Mouse (Mus musculus): ENCODE measurements around the gene D17H6S53E. TPM values are rescaled to one million over a fixed set of nuclear protein-coding genes. Genes with fewer than 3 reads are reported as not detected.
A peak's percentile ranks its signal among the peaks of the same experiment; 100 is the strongest.
"Not testable (repeated sequence)": the region's sequence is repeated elsewhere in the genome, so short reads cannot be mapped to it uniquely, and the experiment has no call there.

D17H6S53E gene
- polyA plus RNA-seq, 1 experiment from 2014 or later: 2.7 TPM

DNA sequence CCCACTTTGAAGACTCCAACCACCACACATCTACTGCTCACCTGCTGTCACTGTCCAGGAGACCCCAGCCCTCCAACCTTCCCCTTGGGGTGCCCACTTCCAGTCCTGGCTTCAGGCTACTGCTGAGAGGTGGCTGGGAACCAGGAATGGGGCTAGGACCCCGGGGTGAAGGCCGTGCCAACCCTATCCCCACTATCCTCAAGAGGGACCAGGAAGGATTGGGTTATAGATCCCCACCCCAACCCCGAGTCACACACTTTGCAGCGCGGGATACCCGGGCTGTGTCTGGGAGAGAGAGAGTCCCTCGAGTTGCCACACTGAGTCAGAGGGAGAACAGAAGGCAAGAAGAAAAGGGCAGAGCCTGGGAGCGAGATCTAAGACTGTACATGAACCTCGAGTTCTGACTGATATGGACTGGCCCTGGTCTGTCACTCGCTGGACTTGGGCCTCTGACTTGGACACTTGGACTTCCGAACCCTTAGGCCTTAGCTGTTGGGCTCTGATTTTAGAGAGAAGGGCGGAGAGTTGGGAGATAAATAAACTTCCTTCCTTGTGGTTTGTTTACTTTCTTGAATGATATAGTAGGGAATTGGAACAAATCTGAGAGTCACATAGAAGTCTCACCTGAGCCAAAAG is 1.8 kb upstream of the D17H6S53E start:
- not testable (repeated sequence) for ATAC-seq (ENCODE audit: low read depth); H3K4me2 ChIP-seq (ENCODE audit: low read depth, low read length); H3K9me3 ChIP-seq (replicated peaks; ENCODE audit: control insufficient read depth, low read length); H3K4me3 ChIP-seq (ENCODE audit: low read depth, low read length); H3K9ac ChIP-seq (ENCODE audit: low read depth, low read length); H3K27me3 ChIP-seq (ENCODE audit: control insufficient read depth, insufficient read depth, low read depth, low read length); H3K36me3 ChIP-seq (ENCODE audit: control insufficient read depth, insufficient read depth)
- H3K4me1 ChIP-seq (ENCODE audit: control insufficient read depth, low read depth, low read length): peaks cover 37% of the 10 kb centered on the region
- 0 out of 2 replicates have a peak overlapping the region, but pooled peaks have one; percentile 2 for H3K27ac ChIP-seq (ENCODE audit: low read length)
- 75% methylated on average over 12 of the region's 12 CpGs for WGBS (ENCODE audit: insufficient replicate concordance)

DNA sequence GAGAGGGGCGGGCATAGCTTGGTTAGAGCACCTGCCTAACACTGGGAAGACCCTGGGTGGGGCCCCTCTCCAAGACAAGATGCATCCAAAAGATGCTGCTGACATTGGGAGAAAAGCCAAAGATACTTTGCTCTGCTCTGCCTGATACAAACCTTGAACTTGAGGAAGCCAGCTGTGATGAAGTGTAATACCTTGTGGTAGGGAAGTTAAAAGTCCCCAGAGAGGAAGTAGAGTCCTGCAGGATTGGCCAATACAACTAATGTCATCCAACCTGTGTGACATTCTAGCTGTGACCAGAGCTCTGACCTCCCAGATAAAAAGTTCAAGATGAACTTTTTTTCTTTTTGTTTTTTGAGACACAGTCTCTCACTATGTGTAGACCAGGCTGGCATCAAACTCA is 1.1 kb upstream of the D17H6S53E start:
- Histone ChIP-seq H3K36me3 (ENCODE audit: control insufficient read depth, insufficient read depth) (peaks cover 6% of the 10 kb centered on the region; the same call in 1 of the 2 replicates), H3K9me3 (replicated peaks; ENCODE audit: control insufficient read depth, low read length) (no peaks in the 10 kb centered on the region), H3K27ac (ENCODE audit: low read length) (peak overlapping the region; percentile 92), H3K4me3 (ENCODE audit: low read depth, low read length) (no peak overlapping the region), H3K4me1 (ENCODE audit: control insufficient read depth, low read depth, low read length) (peaks cover 33% of the 10 kb centered on the region), H3K4me2 (ENCODE audit: low read depth, low read length) (peak overlapping the region; percentile 89; the same call in 1 of the 2 replicates), H3K9ac (ENCODE audit: low read depth, low read length) (no peak overlapping the region), H3K27me3 (ENCODE audit: control insufficient read depth, insufficient read depth, low read depth, low read length) (no peaks in the 10 kb centered on the region)
- WGBS (ENCODE audit: insufficient replicate concordance): 62% methylated on average over 1 of the region's 1 CpGs
- no peak for ATAC-seq (ENCODE audit: low read depth)

DNA sequence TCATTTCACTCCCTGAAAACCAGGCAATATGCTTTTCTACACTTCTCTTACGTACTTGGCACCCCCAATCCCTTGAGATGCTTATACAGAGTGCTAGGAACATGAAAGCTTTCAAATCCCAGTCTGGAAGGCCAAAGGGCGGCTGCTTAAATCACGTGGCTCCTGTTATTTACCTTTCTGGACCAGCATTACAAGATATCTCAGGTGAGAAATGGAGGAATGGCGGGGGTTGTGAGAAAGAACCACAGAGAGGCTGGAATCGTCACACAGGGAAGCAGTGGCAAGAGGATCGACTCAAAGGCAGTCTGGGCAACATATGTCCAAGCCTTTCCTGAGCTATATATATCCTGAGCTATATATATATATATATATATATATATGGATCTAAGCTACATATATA is 595 bp upstream of the D17H6S53E start:
- Histone ChIP-seq H3K4me3 (ENCODE audit: low read depth, low read length) (peak overlapping the region; percentile 78), H3K27ac (ENCODE audit: low read length) (peak overlapping the region; percentile 92), H3K36me3 (ENCODE audit: control insufficient read depth, insufficient read depth) (peaks cover 6% of the 10 kb centered on the region; the same call in 1 of the 2 replicates), H3K27me3 (ENCODE audit: control insufficient read depth, insufficient read depth, low read depth, low read length) (no peaks in the 10 kb centered on the region), H3K9ac (ENCODE audit: low read depth, low read length) (peak overlapping the region; percentile 81), H3K4me2 (ENCODE audit: low read depth, low read length) (peak overlapping the region; percentile 89), H3K4me1 (ENCODE audit: control insufficient read depth, low read depth, low read length) (peaks cover 31% of the 10 kb centered on the region), H3K9me3 (replicated peaks; ENCODE audit: control insufficient read depth, low read length) (no peaks in the 10 kb centered on the region)
- WGBS (ENCODE audit: insufficient replicate concordance): 38% methylated on average over 6 of the region's 6 CpGs
- no peak for ATAC-seq (ENCODE audit: low read depth)

DNA sequence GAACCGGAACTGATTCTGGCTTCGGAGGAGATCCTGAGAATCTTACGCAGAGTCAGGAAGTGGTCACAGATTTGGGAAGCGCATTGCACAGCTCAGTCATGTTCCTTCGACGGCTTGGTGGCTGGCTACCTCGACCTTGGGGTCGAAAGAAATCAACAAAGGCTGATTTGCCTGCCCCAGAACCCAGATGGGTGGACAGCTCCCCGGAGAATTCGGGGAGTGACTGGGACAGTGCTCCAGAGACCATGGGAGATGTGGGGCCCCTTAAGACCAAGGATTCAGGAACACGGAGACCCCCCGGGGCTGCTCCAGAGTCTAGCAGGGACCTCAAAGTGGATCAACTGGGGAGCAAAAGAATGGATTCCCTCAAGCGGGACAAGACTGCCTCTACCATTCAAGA is 844 bp downstream of the D17H6S53E start:
- peak overlapping the region; percentile 92 for H3K27ac ChIP-seq (ENCODE audit: low read length)
- H3K9ac ChIP-seq (ENCODE audit: low read depth, low read length): peak overlapping the region; percentile 81
- WGBS (ENCODE audit: insufficient replicate concordance): 50% methylated on average over 13 of the region's 13 CpGs
- peaks cover 6% of the 10 kb centered on the region; the same call in 1 of the 2 replicates for H3K36me3 ChIP-seq (ENCODE audit: control insufficient read depth, insufficient read depth)
- H3K4me2 ChIP-seq (ENCODE audit: low read depth, low read length): peak overlapping the region; percentile 89
- H3K27me3 ChIP-seq (ENCODE audit: control insufficient read depth, insufficient read depth, low read depth, low read length): no peaks in the 10 kb centered on the region
- H3K4me1 ChIP-seq (ENCODE audit: control insufficient read depth, low read depth, low read length): peaks cover 28% of the 10 kb centered on the region
- no peak for ATAC-seq (ENCODE audit: low read depth)
- no peaks in the 10 kb centered on the region for H3K9me3 ChIP-seq (replicated peaks; ENCODE audit: control insufficient read depth, low read length)
- peak overlapping the region; percentile 78 for H3K4me3 ChIP-seq (ENCODE audit: low read depth, low read length)

DNA sequence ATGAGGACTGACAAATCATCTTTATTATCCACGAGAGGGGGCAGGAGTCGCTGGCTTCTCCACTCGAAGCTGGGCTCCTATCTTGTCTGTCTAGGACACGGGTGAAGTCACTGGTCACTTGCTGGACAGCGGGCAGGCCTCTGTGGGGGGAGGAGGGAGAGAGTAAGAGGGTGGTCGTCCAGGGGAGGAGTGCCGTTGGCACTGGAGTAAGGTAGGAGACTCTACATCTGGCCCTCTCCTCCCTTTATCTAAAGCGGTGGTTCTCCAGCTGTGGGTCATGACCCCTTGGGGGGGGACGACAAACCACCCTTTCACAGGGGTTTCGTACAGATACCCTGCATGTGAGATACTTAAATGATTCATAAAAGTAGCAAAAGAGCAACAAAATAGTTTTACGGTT is 2.8 kb downstream of the D17H6S53E start:
- Histone ChIP-seq H3K4me3 (ENCODE audit: low read depth, low read length) (no peak overlapping the region), H3K9me3 (replicated peaks; ENCODE audit: control insufficient read depth, low read length) (no peaks in the 10 kb centered on the region), H3K4me1 (ENCODE audit: control insufficient read depth, low read depth, low read length) (peaks cover 24% of the 10 kb centered on the region), H3K27me3 (ENCODE audit: control insufficient read depth, insufficient read depth, low read depth, low read length) (no peaks in the 10 kb centered on the region), H3K9ac (ENCODE audit: low read depth, low read length) (no peak overlapping the region), H3K36me3 (ENCODE audit: control insufficient read depth, insufficient read depth) (0 out of 2 replicates have a peak, but pooled peaks cover under 1% of the 10 kb centered on the region), H3K27ac (ENCODE audit: low read length) (no peak overlapping the region), H3K4me2 (ENCODE audit: low read depth, low read length) (no peak overlapping the region)
- WGBS (ENCODE audit: insufficient replicate concordance): 71% methylated on average over 11 of the region's 11 CpGs
- no peak for ATAC-seq (ENCODE audit: low read depth)

- H3K4me2 ChIP-seq (ENCODE audit: low read depth, low read length): peak overlapping the region; percentile 30
Measured at GRCm38 (mm10) chr17:35131038-35131437, 4.9 kb downstream of the D17H6S53E start.

DNA sequence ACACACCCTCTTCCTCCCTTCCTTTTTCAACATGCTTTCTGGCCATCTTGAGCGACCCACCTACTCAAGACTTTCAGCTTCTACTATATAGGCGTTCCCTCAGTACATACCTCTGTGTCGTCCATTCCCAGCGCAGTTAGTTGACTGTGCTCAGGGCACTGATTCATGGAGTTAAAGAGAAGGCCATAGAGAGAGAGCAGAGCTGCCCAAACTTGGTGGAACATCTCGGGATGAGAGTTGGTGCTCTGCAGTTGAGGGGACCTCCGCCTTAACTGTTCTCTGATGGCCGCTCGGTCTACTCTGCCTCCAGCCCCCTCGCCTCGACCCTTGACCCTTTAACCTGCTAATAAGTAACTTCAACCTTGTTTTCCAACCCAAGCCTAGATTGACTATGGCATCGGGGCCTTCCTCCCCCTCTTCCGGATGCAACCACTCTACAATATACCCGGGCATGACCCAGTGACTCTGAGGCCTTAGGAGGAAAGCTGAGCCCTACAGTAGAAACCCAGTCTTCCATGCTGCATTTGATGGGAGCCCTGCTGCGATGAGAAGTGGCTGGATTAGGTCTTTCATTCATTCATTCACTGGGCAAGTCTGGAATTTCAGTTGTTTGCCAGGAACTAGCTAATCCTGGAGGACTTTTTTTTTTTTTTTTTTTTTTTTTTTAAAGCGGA is 5.5 kb downstream of the D17H6S53E start, which contains the start of gene Apom:
Gene Apom, minus strand, starts transcription at position 551 of the 674 bp plus-strand sequence.
- Histone ChIP-seq H3K27ac (ENCODE audit: low read length) (peak within 1 kb of the TSS; percentile 51), H3K4me1 (ENCODE audit: control insufficient read depth, low read depth, low read length) (peaks cover 26% of the 10 kb centered on the region), H3K4me3 (ENCODE audit: low read depth, low read length) (peak within 1 kb of the TSS; percentile 52), H3K9ac (ENCODE audit: low read depth, low read length) (peak within 1 kb of the TSS; percentile 37), H3K4me2 (ENCODE audit: low read depth, low read length) (peak within 1 kb of the TSS; percentile 30), H3K9me3 (replicated peaks; ENCODE audit: control insufficient read depth, low read length) (no peaks in the 10 kb centered on the region), H3K36me3 (ENCODE audit: control insufficient read depth, insufficient read depth) (no peaks in the 10 kb centered on the region), H3K27me3 (ENCODE audit: control insufficient read depth, insufficient read depth, low read depth, low read length) (no peaks in the 10 kb centered on the region)
- WGBS (ENCODE audit: insufficient replicate concordance): 62% methylated on average over 15 of the region's 15 CpGs
- ATAC-seq (ENCODE audit: low read depth): peak; percentile 25

More at GRCm38 (mm10) chr17:35131038-35131437, 4.9 kb downstream of the D17H6S53E start:
- Histone ChIP-seq H3K27ac (ENCODE audit: low read length) (peak overlapping the region; percentile 51), H3K36me3 (ENCODE audit: control insufficient read depth, insufficient read depth) (no peaks in the 10 kb centered on the region), H3K9ac (ENCODE audit: low read depth, low read length) (peak overlapping the region; percentile 37), H3K4me1 (ENCODE audit: control insufficient read depth, low read depth, low read length) (peaks cover 24% of the 10 kb centered on the region), H3K27me3 (ENCODE audit: control insufficient read depth, insufficient read depth, low read depth, low read length) (no peaks in the 10 kb centered on the region), H3K4me3 (ENCODE audit: low read depth, low read length) (peak overlapping the region; percentile 52), H3K9me3 (replicated peaks; ENCODE audit: control insufficient read depth, low read length) (no peaks in the 10 kb centered on the region)
- 75% methylated on average over 8 of the region's 8 CpGs for WGBS (ENCODE audit: insufficient replicate concordance)
- no peak for ATAC-seq (ENCODE audit: low read depth)

DNA sequence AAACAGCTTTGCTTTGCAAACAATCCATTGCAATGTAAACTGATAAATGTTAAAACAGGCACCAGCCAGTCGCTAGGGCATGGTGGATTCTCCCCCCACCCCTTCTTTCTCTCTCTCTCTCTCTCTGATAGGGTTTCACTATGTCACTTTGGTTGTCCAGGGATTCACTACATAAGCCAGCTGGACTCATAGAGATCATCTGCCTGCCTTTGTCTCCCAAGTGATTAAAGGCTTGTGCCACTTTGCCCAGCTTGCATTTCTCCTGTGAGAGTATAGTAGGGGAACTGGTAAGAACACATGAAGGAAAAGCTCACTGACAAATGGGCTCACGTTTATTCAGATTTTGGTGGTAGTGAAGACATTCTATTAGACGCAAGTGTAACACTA is 6.0 kb downstream of the D17H6S53E start:
- Histone ChIP-seq H3K4me1 (ENCODE audit: control insufficient read depth, low read depth, low read length) (peaks cover 25% of the 10 kb centered on the region), H3K4me3 (ENCODE audit: low read depth, low read length) (no peak overlapping the region), H3K27ac (ENCODE audit: low read length) (peak overlapping the region; percentile 5; the same call in 1 of the 2 replicates), H3K9me3 (replicated peaks; ENCODE audit: control insufficient read depth, low read length) (no peaks in the 10 kb centered on the region), H3K9ac (ENCODE audit: low read depth, low read length) (no peak overlapping the region), H3K36me3 (ENCODE audit: control insufficient read depth, insufficient read depth) (no peaks in the 10 kb centered on the region), H3K27me3 (ENCODE audit: control insufficient read depth, insufficient read depth, low read depth, low read length) (no peaks in the 10 kb centered on the region), H3K4me2 (ENCODE audit: low read depth, low read length) (no peak overlapping the region)
- no peak for ATAC-seq (ENCODE audit: low read depth)
- WGBS (ENCODE audit: insufficient replicate concordance): 60% methylated on average over 3 of the region's 3 CpGs

DNA sequence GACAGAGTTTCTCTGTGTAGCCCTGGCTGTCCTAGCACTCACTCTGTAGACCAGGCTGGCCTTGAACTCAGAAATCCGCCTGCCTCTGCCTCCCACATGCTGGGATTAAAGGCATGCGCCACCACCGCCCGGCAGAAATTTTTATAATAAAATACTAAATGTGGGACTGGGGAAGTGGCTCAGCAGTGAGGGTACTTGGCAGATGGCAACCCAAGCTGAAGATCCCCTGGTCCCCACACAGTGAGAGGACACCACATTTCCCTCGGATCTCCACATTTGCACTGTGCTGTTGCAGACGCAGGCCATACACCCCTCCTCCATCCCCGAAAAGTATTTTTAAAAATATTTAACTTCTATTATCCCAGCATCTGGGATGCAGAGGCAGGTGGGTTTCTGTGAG is 7.3 kb downstream of the D17H6S53E start:
- no peak for ATAC-seq (ENCODE audit: low read depth)
- H3K4me3 ChIP-seq (ENCODE audit: low read depth, low read length): no peak overlapping the region
- H3K27me3 ChIP-seq (ENCODE audit: control insufficient read depth, insufficient read depth, low read depth, low read length): no peaks in the 10 kb centered on the region
- H3K4me1 ChIP-seq (ENCODE audit: control insufficient read depth, low read depth, low read length): peaks cover 21% of the 10 kb centered on the region
- no peaks in the 10 kb centered on the region for H3K9me3 ChIP-seq (replicated peaks; ENCODE audit: control insufficient read depth, low read length)
- H3K36me3 ChIP-seq (ENCODE audit: control insufficient read depth, insufficient read depth): peaks cover under 1% of the 10 kb centered on the region
- no peak overlapping the region for H3K4me2 ChIP-seq (ENCODE audit: low read depth, low read length)
- no peak overlapping the region for H3K9ac ChIP-seq (ENCODE audit: low read depth, low read length)
- 85% methylated on average over 7 of the region's 7 CpGs for WGBS (ENCODE audit: insufficient replicate concordance)
- H3K27ac ChIP-seq (ENCODE audit: low read length): no peak overlapping the region

Data from liver, embryonic 16.5 days (tissue).